Mouse (Mus musculus): Measurements from ENCODE around the gene Med27.

The Med27 gene

DNA sequence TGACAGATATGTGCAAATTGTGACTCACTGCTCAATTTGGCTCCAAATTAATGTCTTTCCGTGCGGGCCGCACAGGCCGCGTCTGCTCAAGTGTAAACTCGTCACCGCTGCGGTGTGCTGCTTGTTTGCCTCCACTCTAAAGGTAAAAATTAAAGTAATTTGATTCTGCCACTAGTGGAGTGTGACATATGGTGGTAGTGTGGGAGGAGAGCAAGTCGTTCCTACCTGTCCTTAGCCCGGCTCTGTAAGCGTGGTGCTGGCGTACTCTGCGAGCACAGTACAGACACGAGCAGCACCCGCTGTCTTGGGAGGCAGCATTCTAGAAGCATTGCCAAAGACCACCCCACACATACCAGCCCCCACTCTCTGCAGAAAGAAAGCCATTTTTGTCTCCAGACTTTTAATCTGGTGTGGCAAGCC lies 121.9 kb downstream of the Med27 start:
- no peak for DNase-seq (ENCODE audit: low spot score in 2 of 2)

DNA sequence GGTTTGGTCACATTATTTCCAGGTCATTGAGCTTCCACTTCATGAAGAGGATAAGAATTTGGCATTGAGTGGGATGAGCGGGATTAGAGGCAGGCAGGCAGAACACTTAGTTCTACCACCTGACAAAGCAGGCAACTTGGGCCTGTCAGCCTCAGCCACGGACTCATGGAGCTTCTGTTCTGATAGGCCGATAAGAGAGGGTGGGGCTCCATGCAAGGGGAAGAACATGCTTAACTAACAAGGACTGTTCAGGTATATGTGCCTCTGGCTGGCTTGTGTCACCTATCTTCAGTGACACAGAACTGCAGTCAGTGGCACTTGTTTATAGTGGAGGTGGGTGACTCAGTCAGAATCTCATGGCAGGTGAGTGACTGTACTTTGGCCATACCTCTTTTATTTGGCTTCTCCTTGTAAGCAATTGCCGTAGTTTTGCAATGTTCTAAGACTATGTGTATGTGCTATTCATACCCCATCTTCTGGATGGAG lies 126.4 kb downstream of the Med27 start:
- DNase-seq (ENCODE audit: low spot score in 2 of 2) = no peak

DNA sequence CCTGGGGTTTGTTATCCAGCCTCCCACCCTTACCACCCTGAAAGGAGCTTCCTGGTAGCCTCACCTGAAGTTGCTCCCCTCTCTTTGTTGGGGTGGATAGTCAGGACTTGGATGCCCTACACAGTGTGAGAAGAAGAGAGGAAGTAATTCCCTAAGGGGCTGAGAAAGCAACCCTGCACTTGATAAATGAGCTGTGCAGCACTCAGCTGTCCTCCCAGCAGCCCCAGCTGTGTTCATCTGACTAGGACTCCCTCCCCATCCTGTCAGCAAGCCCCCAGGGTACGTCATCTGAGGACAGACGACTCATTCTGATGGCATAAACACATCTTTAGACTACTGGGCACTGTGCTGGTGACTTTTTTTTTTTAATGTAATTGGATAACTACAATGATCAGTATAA lies 127.3 kb downstream of the Med27 start:
- no peak for DNase-seq (ENCODE audit: low spot score in 2 of 2)

GRCm38 (mm10) chr2:29476702-29477101 lies 130.1 kb downstream of the Med27 start:
- no peak for DNase-seq (ENCODE audit: low spot score in 2 of 2)

GRCm38 (mm10) chr2:29481856-29482255 lies 135.2 kb downstream of the Med27 start:
- DNase-seq (ENCODE audit: low spot score in 2 of 2) = no peak

- DNase-seq (ENCODE audit: low spot score in 2 of 2) = no peak
Observed at GRCm38 (mm10) chr2:29482979-29483718, 136.5 kb downstream of the Med27 start.

DNA sequence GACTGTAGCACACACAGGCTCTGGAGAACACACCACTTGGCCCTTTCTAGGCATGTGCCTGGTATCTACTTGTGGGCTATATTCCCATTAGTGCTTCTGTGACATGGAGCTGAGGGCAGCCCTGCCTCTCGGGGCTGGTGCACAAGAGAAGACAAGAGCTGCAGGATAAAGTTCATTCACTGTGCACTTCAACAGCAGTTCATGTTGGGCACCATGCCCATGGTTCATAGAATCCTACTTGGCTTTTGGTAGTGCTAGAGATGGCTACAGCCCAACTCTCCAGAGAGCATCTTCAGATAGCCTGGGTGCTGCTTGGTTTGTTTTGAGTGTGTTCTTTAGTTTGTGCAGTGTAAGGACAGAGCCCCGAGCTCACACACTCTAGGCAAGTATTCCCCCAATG lies 138.9 kb downstream of the Med27 start:
- no peak for DNase-seq (ENCODE audit: low spot score in 2 of 2)

GRCm38 (mm10) chr2:29486491-29486890 lies 139.9 kb downstream of the Med27 start:
- no peak for DNase-seq (ENCODE audit: low spot score in 2 of 2)

GRCm38 (mm10) chr2:29487652-29488051 lies 141.0 kb downstream of the Med27 start:
- no peak for DNase-seq (ENCODE audit: low spot score in 2 of 2)

- DNase-seq (ENCODE audit: low spot score in 2 of 2) = no peak
Observed at GRCm38 (mm10) chr2:29488379-29489236, 142.0 kb downstream of the Med27 start.

- DNase-seq (ENCODE audit: low spot score in 2 of 2) = no peak
Observed at GRCm38 (mm10) chr2:29491656-29492055, 145.0 kb downstream of the Med27 start.

- DNase-seq (ENCODE audit: low spot score in 2 of 2) = no peak
Observed at GRCm38 (mm10) chr2:29493396-29494031, 146.9 kb downstream of the Med27 start.

GRCm38 (mm10) chr2:29495271-29495670 lies 148.7 kb downstream of the Med27 start:
- DNase-seq (ENCODE audit: low spot score in 2 of 2) = no peak

DNA sequence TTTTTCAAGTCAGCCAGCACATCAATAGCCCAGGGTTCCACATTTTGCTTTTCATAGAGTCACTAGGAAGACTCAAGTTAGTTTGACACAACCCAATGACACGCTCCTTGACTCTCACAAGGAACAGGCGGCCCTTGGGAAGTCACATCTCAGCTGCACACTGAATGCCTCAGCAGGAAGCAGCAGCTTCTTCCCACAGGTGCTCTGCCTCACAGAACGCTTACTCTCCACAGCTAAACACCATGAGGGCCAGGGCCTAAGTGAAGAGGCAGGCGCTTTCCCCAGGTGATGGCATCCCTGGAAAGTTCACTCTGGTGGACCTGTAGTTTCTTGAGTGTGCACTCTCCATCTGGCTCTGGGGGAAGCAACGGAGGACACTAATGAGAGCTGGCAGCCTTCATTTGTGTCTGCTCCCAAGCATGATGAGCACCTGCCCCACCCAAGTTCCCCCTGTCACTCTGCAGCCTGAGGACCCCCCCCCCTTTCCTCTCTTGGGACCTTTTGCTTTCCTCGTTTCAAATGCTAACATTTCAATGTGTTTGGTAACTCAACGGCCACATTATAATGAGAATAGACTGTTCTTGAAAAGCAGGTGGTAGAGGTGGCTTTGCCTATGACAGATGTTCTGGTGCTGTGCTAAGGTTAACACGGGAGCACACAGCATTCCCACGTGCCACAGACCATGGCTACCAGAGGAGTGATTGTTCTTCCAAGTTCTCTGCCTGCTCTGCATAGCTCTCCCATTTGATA lies 154.2 kb downstream of the Med27 start:
- peak; percentile 58 to 60 for DNase-seq (ENCODE audit: low spot score in 2 of 2)

- DNase-seq (ENCODE audit: low spot score in 2 of 2) = peak; percentile 10 to 13
Observed at GRCm38 (mm10) chr2:29501381-29501780, 154.8 kb downstream of the Med27 start.

- no peak for DNase-seq (ENCODE audit: low spot score in 2 of 2)
Observed at GRCm38 (mm10) chr2:29504848-29505247, 158.2 kb downstream of the Med27 start.

DNA sequence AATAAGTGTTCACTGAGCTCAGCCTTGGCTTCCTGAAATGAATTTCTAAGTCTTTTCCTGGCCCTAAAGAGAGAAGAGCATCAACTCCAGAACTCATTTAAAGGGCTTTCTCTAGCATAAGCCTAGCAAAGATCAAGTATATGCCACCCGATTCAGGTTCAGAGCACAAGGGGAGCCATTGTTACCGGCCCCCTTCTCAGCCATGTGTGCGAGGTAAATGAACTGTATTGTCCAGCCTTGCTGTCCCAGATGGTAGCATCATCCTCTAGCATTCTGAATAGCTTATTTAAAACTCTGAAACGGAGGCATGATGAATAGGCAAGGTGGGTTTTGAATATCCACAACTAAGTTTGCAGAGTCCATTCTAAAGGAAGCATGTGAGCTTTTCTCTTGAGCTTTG lies 159.8 kb downstream of the Med27 start:
- no peak for DNase-seq (ENCODE audit: low spot score in 2 of 2)

DNA sequence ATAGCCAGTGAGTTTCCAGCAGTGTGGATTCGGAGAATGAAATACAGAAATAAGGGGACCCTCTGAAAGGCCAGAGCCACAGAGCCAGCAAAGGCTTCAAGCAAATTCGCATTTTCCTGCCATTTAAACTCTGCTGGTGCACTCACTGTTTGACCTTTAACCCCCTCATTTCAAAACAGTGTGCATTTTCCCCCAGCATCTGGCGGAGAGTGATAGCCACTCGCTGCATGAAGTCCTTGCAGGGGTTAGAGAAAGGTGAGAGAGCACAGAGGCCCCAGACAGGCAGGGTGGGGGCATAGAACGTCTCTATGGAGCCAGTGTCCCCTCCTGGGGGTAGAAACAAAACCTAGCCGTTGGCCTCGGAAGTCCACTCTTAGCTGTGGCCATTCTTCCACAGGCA lies 166.5 kb downstream of the Med27 start:
- DNase-seq (ENCODE audit: low spot score in 2 of 2) = no peak

DNA sequence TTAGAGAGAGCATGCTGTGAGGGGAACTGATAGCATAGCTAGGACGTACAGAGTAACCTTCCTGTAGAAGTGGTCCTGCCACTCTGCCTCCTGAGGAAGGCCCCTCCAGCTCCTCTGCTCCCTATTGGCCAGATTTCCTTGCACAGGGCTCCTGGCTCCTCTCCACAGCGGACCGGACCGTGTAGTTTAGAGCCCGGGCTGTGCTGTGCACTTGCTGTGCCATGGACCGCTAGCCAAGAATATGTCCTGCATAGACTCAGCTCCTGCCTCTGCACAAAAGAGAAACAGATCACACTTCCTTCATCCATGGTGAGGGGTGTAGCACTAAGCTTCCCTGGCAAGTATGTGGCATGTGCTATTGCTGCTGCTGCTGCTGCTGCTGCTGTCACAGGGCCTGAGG lies 168.2 kb downstream of the Med27 start:
- DNase-seq (ENCODE audit: low spot score in 2 of 2) = no peak

- no peak for DNase-seq (ENCODE audit: low spot score in 2 of 2)
Observed at GRCm38 (mm10) chr2:29515831-29516447, 169.3 kb downstream of the Med27 start.

GRCm38 (mm10) chr2:29516621-29517170 lies 170.1 kb downstream of the Med27 start:
- DNase-seq (ENCODE audit: low spot score in 2 of 2) = no peak
